Mouse (Mus musculus) brain, embryonic 14.5 days (tissue): ENCODE results near the gene Fam173b.

ENCODE experiments used
- CTCF ChIP-seq: fragments of 200-500 bp; IDR thresholded peaks from 2 replicates; pipeline ENCODE4 v1.5.1; 2012; ENCODE audit warnings: inconsistent platforms, mild to moderate bottlenecking, moderate library complexity, borderline replicate concordance; ENCODE audit not compliant: insufficient read depth, insufficient read length; ENCODE audit errors: extremely low read depth
- POLR2A ChIP-seq: fragments of 200-500 bp; IDR thresholded peaks from 2 replicates; pipeline ENCODE4 v1.6.1; 2012; ENCODE audit warnings: mild to moderate bottlenecking, inconsistent platforms, borderline replicate concordance; ENCODE audit not compliant: poor library complexity, insufficient read depth, insufficient read length, severe bottlenecking; ENCODE audit errors: extremely low read depth

GRCm38 (mm10) chr15:31568581-31568996 lies 33.1 kb upstream of the Fam173b start:
- TF ChIP-seq CTCF (no peak), POLR2A (no peak)
